Mouse (Mus musculus) inflammation-experienced regulatory T-cells, adult 6 months (primary cell): ENCODE results near the gene Ipo13. TPM values are rescaled to one million over a fixed set of nuclear protein-coding genes. Genes with fewer than 3 reads are reported as not detected.

ENCODE experiments used
- polyA plus RNA-seq, 3 experiments: library from polyadenylated mRNA; unstranded; fragments of 100-300 nt; shearing (Covaris generic); gene quantifications; one replicate each; pipeline ENCODE4 v1.2.1; 2017

The Ipo13 gene
- polyA plus RNA-seq, 3 experiments from 2014 or later, result 11.3 to 13.9 (median 12.7) TPM

Other genes starting within 250 kb of the Ipo13 start
- 10 to 100 TPM; 19.5 to 27.7 (median 21.6) TPM for gene Dmap1, start 232.7 kb downstream of the Ipo13 start, polyA plus RNA-seq
- not detected for gene Gm12845, start 190.6 kb downstream of the Ipo13 start, polyA plus RNA-seq
- under 1 TPM in 1 of 3 experiments, not detected in 2; 0.15 TPM for gene Klf17, start 149.4 kb downstream of the Ipo13 start, polyA plus RNA-seq
- not detected for gene Slc6a9, start 80.5 kb downstream of the Ipo13 start, polyA plus RNA-seq
- gene Ccdc24, start 42.4 kb downstream of the Ipo13 start, polyA plus RNA-seq, result not detected
- gene B4galt2, start 31.5 kb downstream of the Ipo13 start, polyA plus RNA-seq, result not detected
- gene Atp6v0b, start 27.7 kb downstream of the Ipo13 start, polyA plus RNA-seq, result 100 to 1,000 TPM in 1 of 3 experiments, 10 to 100 TPM in 2; 75.7 to 115 (median 83.2) TPM
- 10 to 100 TPM; 20.1 to 32.4 (median 23.9) TPM for gene Dph2, start 23.0 kb downstream of the Ipo13 start, polyA plus RNA-seq
- gene Artn, start 14.8 kb upstream of the Ipo13 start, polyA plus RNA-seq, result not detected
- gene St3gal3, start 219.9 kb upstream of the Ipo13 start, polyA plus RNA-seq, result 1 to 10 TPM in 2 of 3 experiments, under 1 TPM in 1; 0.40 to 2.4 (median 1.3) TPM